ENCODE assay signal across 13 mouse cellular contexts in the genomic region with DNA sequence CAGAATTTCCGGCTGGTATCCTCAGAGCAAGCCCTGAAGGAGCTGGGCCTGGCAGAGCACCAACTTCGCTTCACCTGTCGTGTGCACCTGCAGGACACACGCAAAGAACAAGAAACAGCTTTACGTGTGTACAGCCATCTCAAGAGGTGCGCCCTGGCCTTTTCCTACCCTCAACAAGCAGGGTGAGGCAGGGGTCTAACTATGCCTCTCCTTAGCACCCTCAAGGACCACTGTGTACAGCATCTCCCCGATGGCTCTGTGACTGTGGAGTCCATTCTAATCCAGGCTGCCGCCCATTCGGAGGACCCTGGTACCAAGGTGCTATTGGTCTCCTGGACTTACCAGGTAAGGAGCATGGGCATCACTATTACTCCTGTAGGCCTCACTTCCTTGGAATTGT.
"Had no signal": no experiment of that assay in that cellular context is flagged by ENCODE, and none has a peak within 500 bp of the region (broad histone marks: within the 10 kb centered on the region; RNA-seq: fewer than 3 reads in every experiment).

No protein-coding gene starts in this region.

- H3K27me3 ChIP-seq: limb, embryonic 12.5 days; midbrain, embryonic 12.5 days; neural tube, embryonic 15.5 days had no signal

- H3K27ac ChIP-seq: limb, embryonic 12.5 days; liver, embryonic 14.5 days; midbrain, embryonic 12.5 days; neural tube, embryonic 15.5 days had no signal

- DNase-seq: kidney, adult 18-20 months; kidney, postnatal 10 days; kidney, postnatal 4 days; lung, adult 18-20 months; right cerebral cortex, postnatal 4 days; spleen, adult 18-20 months; thymus, adult 18-20 months; thymus, postnatal 14 days had no signal

- H3K9me3 ChIP-seq: limb, embryonic 12.5 days; midbrain, embryonic 12.5 days; neural tube, embryonic 15.5 days had no signal

- H3K9ac ChIP-seq: limb, embryonic 12.5 days; liver, embryonic 14.5 days; midbrain, embryonic 12.5 days; neural tube, embryonic 15.5 days had no signal

- H3K4me3 ChIP-seq: limb, embryonic 12.5 days; midbrain, embryonic 12.5 days; myocyte; neural tube, embryonic 15.5 days had no signal
